Mouse (Mus musculus) small intestine, adult 2 months (tissue): Measurements from ENCODE around the gene Ccl25.

ENCODE experiments used
- CTCF ChIP-seq: fragments of 200-500 bp; IDR thresholded peaks from 2 replicates; pipeline ENCODE4 v1.5.1; 2012; ENCODE audit warnings: low read depth, mild to moderate bottlenecking, control low read depth, inconsistent platforms, low read length, moderate library complexity, mixed read lengths; ENCODE audit not compliant: insufficient replicate concordance, insufficient read length; ENCODE audit errors: extremely low read depth
- POLR2A ChIP-seq: fragments of 200-500 bp; IDR thresholded peaks from 2 replicates; pipeline ENCODE4 v1.6.1; 2012; ENCODE audit warnings: low read depth, mild to moderate bottlenecking, control low read depth, inconsistent platforms, low read length, moderate library complexity

GRCm38 (mm10) chr8:4333966-4334365, 9.0 kb downstream of the Ccl25 start:
- TF ChIP-seq CTCF (no peak), POLR2A (no peak)
